29 mouse cellular contexts compared by ENCODE assay signal in the genomic region with DNA sequence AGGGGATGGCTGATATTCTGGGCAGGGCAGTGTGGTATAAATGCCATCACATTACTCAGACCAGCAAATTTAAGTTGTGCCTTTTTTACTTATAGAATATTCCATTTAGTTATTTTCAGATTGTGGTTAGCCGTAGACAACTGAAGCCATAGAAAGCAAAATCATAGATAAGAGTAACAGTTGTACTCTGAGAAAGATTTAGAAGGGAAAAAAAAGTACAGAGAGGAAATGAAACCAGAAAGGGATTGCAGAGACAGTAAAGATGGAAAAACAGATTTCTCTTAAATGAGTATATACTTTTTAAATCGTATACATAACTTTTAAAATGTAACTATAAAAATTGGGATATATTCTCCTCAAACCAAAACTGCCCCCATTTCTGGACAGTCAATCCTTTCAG.
"Had no signal": no experiment of that assay in that cellular context is flagged by ENCODE, and none has a peak within 500 bp of the region (broad histone marks: within the 10 kb centered on the region; RNA-seq: fewer than 3 reads in every experiment).

No protein-coding gene starts in this region.

- H3K36me3 ChIP-seq: midbrain, embryonic 15.5 days had no signal

- H3K4me2 ChIP-seq: limb, embryonic 12.5 days; limb, embryonic 13.5 days; limb, embryonic 15.5 days; liver, embryonic 11.5 days; liver, embryonic 12.5 days; liver, embryonic 13.5 days; liver, embryonic 15.5 days; lung, embryonic 14.5 days; lung, embryonic 15.5 days; midbrain, embryonic 11.5 days; midbrain, embryonic 12.5 days; midbrain, embryonic 13.5 days; midbrain, embryonic 15.5 days had no signal

- H3K27me3 ChIP-seq: limb, embryonic 12.5 days; limb, embryonic 13.5 days; limb, embryonic 15.5 days; liver, embryonic 12.5 days; liver, embryonic 13.5 days; liver, embryonic 15.5 days; lung, embryonic 15.5 days; megakaryocyte, embryonic 14.5 days; midbrain, embryonic 12.5 days; midbrain, embryonic 13.5 days; midbrain, embryonic 15.5 days had no signal

- H3K27ac ChIP-seq: limb, embryonic 10.5 days; limb, embryonic 12.5 days; limb, embryonic 13.5 days; limb, embryonic 15.5 days; liver, embryonic 12.5 days; liver, embryonic 13.5 days; liver, embryonic 14.5 days; liver, embryonic 15.5 days; lung, embryonic 15.5 days; macrophage; midbrain, embryonic 12.5 days; midbrain, embryonic 13.5 days; midbrain, embryonic 15.5 days had no signal

- H3K4me1 ChIP-seq: limb, embryonic 10.5 days; limb, embryonic 15.5 days; liver, embryonic 12.5 days; liver, embryonic 13.5 days; liver, embryonic 15.5 days; lung, embryonic 15.5 days; megakaryocyte, embryonic 14.5 days; midbrain, embryonic 15.5 days had no signal

- H3K9me3 ChIP-seq: limb, embryonic 10.5 days; limb, embryonic 12.5 days; limb, embryonic 13.5 days; limb, embryonic 15.5 days; liver, embryonic 12.5 days; liver, embryonic 13.5 days; liver, embryonic 15.5 days; lung, embryonic 15.5 days; midbrain, embryonic 10.5 days; midbrain, embryonic 12.5 days; midbrain, embryonic 13.5 days; midbrain, embryonic 15.5 days had no signal

- H3K4me3 ChIP-seq: limb, embryonic 10.5 days; limb, embryonic 12.5 days; limb, embryonic 13.5 days; limb, embryonic 15.5 days; liver, embryonic 12.5 days; liver, embryonic 13.5 days; liver, embryonic 15.5 days; lung, embryonic 15.5 days; megakaryocyte, embryonic 14.5 days; midbrain, embryonic 10.5 days; midbrain, embryonic 12.5 days; midbrain, embryonic 13.5 days; midbrain, embryonic 15.5 days; myocyte had no signal

- DNase-seq: left cerebral cortex, postnatal 4 days; liver; liver, embryonic 13.5 days; liver, postnatal 0 days; lung, adult 18-20 months; lung, adult 2 months; lung, embryonic 14.5 days; lung, postnatal 10 days; lung, postnatal 14 days; lung, postnatal 36 days; lung, postnatal 4 days; midbrain, embryonic 14.5 days had no signal

- H3K9ac ChIP-seq: limb, embryonic 12.5 days; limb, embryonic 13.5 days; limb, embryonic 15.5 days; liver, embryonic 12.5 days; liver, embryonic 13.5 days; liver, embryonic 14.5 days; liver, embryonic 15.5 days; liver, postnatal 0 days; lung, embryonic 14.5 days; lung, embryonic 15.5 days; midbrain, embryonic 12.5 days; midbrain, embryonic 13.5 days; midbrain, embryonic 15.5 days had no signal
